Mouse (Mus musculus) lung, embryonic 16.5 days (tissue): ENCODE measurements around the gene Hhat. TPM values are rescaled to one million over a fixed set of nuclear protein-coding genes. Genes with fewer than 3 reads are reported as not detected.

Experiments
- ATAC-seq: fragments of 200-750 bp; cut with Nextera tagmentation; 2 replicates; pipeline ENCODE4 v1.8.0; 2017; ENCODE audit warnings: low read depth, mild to moderate bottlenecking, moderate library complexity
- H3K27ac ChIP-seq: fragments of 300-500 bp; sonication (generic); 2 replicates; pipeline ENCODE4 v1.5.1; 2014; ENCODE audit warnings: mild to moderate bottlenecking, control low read depth, low read length
- H3K27me3 ChIP-seq: fragments of 300-500 bp; sonication (generic); 2 replicates; pipeline ENCODE4 v1.6.1; 2014; ENCODE audit warnings: low read depth, low read length, mixed read lengths; ENCODE audit not compliant: control insufficient read depth, insufficient read depth
- H3K36me3 ChIP-seq: fragments of 300-500 bp; sonication (generic); 2 replicates; pipeline ENCODE4 v1.6.1; 2014; ENCODE audit warnings: low read length; ENCODE audit not compliant: control insufficient read depth, insufficient read depth
- H3K4me1 ChIP-seq: fragments of 300-500 bp; sonication (generic); replicated peaks from 2 replicates; pipeline ENCODE4 v1.6.1; 2014; ENCODE audit warnings: low read length, mixed read lengths; ENCODE audit not compliant: control insufficient read depth, insufficient read depth
- H3K4me2 ChIP-seq: fragments of 300-500 bp; sonication (generic); 2 replicates; pipeline ENCODE4 v1.6.1; 2014; ENCODE audit warnings: low read depth, low read length, control low read depth
- H3K4me3 ChIP-seq: fragments of 300-500 bp; sonication (generic); 2 replicates; pipeline ENCODE4 v1.5.1; 2014; ENCODE audit warnings: mild to moderate bottlenecking, low read length, control low read depth
- H3K9ac ChIP-seq: fragments of 300-500 bp; sonication (generic); 2 replicates; pipeline ENCODE4 v1.6.1; 2014; ENCODE audit warnings: low read length, control low read depth
- H3K9me3 ChIP-seq: fragments of 300-500 bp; sonication (generic); 2 replicates; pipeline ENCODE4 v1.6.1; 2016; ENCODE audit warnings: low read length; ENCODE audit not compliant: control insufficient read depth
- WGBS: fragments of 180-500 bp; shearing (Covaris S2); extraction: QIAGEN DNeasy Blood & Tissue Kit; methylation state at CpG from one replicate; pipeline ENCODE4 v1.1.7; 2014; 5-methylcytosine and 5-hydroxymethylcytosine counted together
- polyA plus RNA-seq: library from polyadenylated mRNA; unstranded; fragments of >200 nt; fragmentation: Nextera tagmentation; extraction: Ambion mirVana; gene quantifications from 2 replicates; pipeline ENCODE4 v1.2.1, GENCODE M21; 2015

Hhat gene
- polyA plus RNA-seq, 1 experiment from 2014 or later: 9.3 TPM

DNA sequence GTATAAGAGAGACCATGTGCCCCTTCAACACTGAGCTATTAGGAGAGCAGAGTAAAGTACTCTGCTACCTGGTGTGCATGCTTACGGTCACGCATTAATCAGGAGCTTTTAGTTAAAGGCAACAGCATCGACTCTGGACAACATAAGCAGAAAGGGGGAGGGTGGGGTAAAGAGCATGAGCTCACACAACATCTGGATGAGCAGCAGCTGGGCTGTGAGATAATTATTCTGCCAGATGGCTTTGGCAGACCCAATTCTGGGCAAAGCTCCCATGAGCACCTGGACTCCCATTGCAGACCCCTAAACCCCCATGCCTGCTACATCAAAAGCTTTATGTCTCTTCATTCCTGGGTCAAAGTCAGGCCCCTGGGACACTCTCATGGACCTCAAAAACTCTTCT lies 121.8 kb downstream of the Hhat start:
- ATAC-seq: no peak
- no peak overlapping the region for H3K27ac ChIP-seq
- no peaks in the 10 kb centered on the region for H3K4me1 ChIP-seq
- WGBS: 76% methylated on average over 3 of the region's 3 CpGs
- no peak overlapping the region for H3K4me2 ChIP-seq
- H3K9ac ChIP-seq: no peak overlapping the region
- H3K4me3 ChIP-seq: no peak overlapping the region
- H3K36me3 ChIP-seq: no peaks in the 10 kb centered on the region
- no peaks in the 10 kb centered on the region for H3K27me3 ChIP-seq
- no peaks in the 10 kb centered on the region for H3K9me3 ChIP-seq

DNA sequence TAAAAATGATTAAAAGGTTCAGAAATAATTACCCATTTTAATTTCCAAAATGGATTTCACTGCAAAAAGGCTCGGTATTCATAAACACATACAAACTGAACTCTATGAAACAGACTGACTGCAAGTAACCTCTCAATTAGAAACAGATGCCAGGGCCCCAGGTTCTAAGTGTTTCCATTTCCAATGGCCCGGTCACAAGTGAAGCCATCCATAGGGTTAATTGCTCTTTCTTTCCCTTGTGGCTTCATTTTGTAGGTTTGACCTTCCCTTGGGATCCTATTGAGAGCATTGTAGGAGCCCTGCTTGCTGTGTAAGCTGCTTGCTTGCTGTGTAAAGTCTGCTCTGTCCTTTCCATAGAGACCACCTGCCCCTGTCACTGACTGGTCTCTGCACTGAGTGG lies 123.7 kb downstream of the Hhat start:
- no peak for ATAC-seq
- WGBS: 79% methylated on average over 2 of the region's 2 CpGs
- no peak overlapping the region for H3K4me2 ChIP-seq

DNA sequence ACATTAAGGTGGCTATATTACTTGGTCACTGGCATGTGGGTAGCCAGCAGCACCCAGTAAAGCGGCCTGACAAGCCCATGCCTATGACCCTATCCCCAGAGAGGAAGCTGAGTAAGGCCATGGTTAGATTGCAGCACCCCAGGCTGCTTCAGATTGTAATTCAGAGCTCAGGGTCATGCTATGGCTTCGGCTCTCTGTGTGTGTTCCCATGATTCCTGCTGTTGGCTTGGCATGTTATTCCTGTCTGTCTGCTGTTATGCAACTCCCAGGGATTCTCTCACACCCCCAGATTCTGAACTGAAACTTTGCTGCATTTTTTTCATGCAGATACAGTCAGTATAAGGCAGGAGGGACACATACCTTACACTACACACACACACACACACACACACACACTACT lies 128.9 kb downstream of the Hhat start:
- Histone ChIP-seq H3K36me3 (no peaks in the 10 kb centered on the region), H3K27me3 (no peaks in the 10 kb centered on the region), H3K9ac (no peak overlapping the region), H3K4me3 (no peak overlapping the region), H3K4me2 (no peak overlapping the region), H3K27ac (no peak overlapping the region), H3K4me1 (no peaks in the 10 kb centered on the region), H3K9me3 (no peaks in the 10 kb centered on the region)
- WGBS: 67% methylated on average over 2 of the region's 2 CpGs
- no peak for ATAC-seq

More for the DNA sequence above, 123.7 kb downstream of the Hhat start:
- Histone ChIP-seq H3K27ac (no peak overlapping the region), H3K27me3 (no peaks in the 10 kb centered on the region), H3K36me3 (no peaks in the 10 kb centered on the region), H3K4me1 (no peaks in the 10 kb centered on the region), H3K9me3 (no peaks in the 10 kb centered on the region), H3K4me3 (no peak overlapping the region), H3K9ac (no peak overlapping the region)

DNA sequence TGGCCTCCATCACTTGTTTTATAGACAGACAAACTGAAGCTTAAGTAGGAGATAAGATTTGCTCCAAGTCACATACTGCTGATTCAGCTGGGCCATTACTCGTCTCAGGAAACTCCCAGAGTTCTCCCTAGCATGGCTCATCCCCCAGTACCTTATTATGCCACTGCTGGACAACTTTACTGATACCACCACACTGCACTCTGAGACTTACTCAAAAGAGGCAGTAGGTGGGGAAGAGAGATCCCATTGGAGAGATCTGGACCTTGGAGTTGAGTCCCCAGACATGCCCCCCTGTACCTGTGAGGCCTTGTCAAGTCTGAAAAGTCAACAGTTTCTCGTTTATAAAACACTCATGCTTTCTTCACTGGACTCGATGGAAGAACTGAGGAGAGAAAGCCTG lies 131.8 kb downstream of the Hhat start:
- no peak overlapping the region for H3K4me2 ChIP-seq
- no peak for ATAC-seq
- no peak overlapping the region for H3K27ac ChIP-seq
- no peaks in the 10 kb centered on the region for H3K36me3 ChIP-seq
- WGBS: 26% methylated on average over 3 of the region's 3 CpGs
- no peak overlapping the region for H3K9ac ChIP-seq
- H3K27me3 ChIP-seq: no peaks in the 10 kb centered on the region
- no peaks in the 10 kb centered on the region for H3K9me3 ChIP-seq
- H3K4me3 ChIP-seq: no peak overlapping the region
- no peaks in the 10 kb centered on the region for H3K4me1 ChIP-seq

DNA sequence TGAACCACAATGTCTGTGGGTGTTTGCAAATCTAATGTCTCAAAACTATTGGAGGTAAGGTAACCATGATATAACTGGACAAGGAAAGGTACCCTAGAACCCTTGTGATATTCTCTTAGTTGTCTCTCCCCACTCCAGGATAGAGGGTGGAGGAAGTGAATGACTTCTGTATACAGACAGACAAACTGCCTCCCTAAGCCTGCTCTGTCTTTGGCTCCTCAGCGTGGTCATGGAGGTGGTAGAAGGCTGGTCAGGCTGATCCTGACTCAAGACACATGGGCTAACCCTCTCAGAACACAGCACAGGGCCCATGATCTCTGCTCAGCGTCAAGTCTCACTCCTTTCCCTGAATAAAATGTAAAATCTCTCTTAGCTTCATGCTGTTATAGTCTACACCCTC lies 149.2 kb downstream of the Hhat start:
- ATAC-seq: no peak
- no peak overlapping the region for H3K4me2 ChIP-seq

DNA sequence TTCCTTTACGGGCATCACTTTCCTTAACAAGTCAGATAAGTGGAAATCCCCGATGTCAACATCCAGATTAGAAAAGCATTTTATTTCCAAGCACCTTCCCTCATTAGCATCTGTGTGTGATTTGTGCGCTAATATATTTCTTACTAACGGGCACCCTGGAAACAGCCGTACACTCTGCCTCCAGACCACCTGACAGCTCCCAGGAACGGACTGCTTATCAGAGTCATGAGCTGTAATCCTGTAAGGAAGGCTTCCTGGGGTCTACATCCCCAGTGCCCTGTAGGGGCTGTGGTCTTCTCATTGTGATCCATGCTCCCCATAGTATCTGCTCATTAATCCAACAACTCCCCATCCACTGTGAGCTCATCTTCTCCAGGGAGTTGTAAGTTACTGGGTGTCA lies 157.8 kb downstream of the Hhat start:
- 49% methylated on average over 6 of the region's 6 CpGs for whole genome bisulfite sequencing
- Histone ChIP-seq H3K9ac (no peak overlapping the region), H3K27me3 (no peaks in the 10 kb centered on the region), H3K4me1 (no peaks in the 10 kb centered on the region), H3K4me2 (no peak overlapping the region), H3K9me3 (no peaks in the 10 kb centered on the region), H3K4me3 (no peak overlapping the region), H3K36me3 (no peaks in the 10 kb centered on the region), H3K27ac (no peak overlapping the region)
- ATAC-seq: no peak

More for the DNA sequence above, 149.2 kb downstream of the Hhat start:
- Histone ChIP-seq H3K27me3 (no peaks in the 10 kb centered on the region), H3K9me3 (no peaks in the 10 kb centered on the region), H3K4me1 (no peaks in the 10 kb centered on the region), H3K9ac (no peak overlapping the region), H3K4me3 (no peak overlapping the region), H3K36me3 (no peaks in the 10 kb centered on the region), H3K27ac (no peak overlapping the region)
- 73% methylated on average over 2 of the region's 2 CpGs for WGBS

DNA sequence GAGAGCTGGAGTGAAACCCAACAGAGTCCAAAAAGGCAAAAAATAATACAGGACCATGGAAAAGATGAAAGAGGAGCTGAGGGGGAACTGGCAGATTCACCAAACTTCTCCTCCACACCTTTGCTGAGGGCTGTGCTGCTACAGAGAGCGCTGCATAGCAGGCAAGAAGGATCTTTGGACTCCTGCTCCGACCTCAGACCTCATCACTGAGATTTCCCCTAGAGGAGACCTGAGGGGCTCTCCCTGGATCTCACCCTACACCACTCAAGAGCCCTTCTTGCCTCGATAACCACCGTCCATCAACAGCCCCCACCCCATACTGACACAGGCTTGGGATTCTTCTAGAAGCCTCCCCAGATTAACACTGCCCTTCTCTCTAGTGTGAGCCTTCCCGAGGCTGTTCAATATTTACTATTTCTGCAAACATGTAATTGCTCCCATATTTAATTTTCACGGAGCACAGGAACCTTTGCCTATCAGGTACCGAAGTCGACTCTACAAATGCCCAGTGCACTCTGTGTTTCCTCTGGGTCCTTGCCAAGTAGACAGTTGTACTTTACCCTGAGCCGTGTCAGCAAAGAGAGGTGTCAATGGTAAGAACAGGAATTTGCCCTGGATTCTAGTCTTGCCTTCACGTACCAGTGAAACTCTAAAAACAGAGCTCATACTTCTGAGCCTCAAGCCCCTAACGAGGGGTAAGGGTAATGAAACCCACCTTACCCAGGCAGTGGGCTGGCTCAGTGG lies 158.9 kb downstream of the Hhat start:
- no peak overlapping the region for H3K27ac ChIP-seq
- no peaks in the 10 kb centered on the region for H3K27me3 ChIP-seq
- no peak overlapping the region for H3K4me3 ChIP-seq
- H3K4me2 ChIP-seq: no peak overlapping the region
- no peaks in the 10 kb centered on the region for H3K36me3 ChIP-seq
- no peak for ATAC-seq
- no peaks in the 10 kb centered on the region for H3K4me1 ChIP-seq
- H3K9ac ChIP-seq: no peak overlapping the region
- no peaks in the 10 kb centered on the region for H3K9me3 ChIP-seq
- WGBS: 57% methylated on average over 11 of the region's 11 CpGs

DNA sequence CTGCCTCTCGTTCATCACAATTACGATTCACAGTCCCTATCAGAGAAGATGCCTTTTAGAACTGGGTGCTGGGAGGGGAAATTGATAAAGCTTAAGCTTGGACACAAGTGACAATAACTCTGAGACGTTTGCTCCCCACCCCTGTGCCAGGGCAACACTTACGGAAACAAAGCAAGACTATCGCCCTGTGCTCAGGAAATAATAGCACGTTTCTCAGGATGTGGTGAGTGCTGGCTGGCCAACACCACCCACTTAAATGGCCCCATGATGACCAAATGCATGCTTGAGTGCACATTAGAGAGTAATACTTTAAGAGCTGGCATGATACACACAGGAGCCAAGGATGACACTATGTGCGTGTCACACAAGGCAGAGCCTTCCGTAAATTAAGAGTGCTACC lies 164.1 kb downstream of the Hhat start:
- no peak overlapping the region for H3K9ac ChIP-seq
- 75% methylated on average over 8 of the region's 8 CpGs for WGBS
- no peak overlapping the region for H3K27ac ChIP-seq
- no peak overlapping the region for H3K4me3 ChIP-seq
- no peak for ATAC-seq
- H3K9me3 ChIP-seq: no peaks in the 10 kb centered on the region
- H3K36me3 ChIP-seq: no peaks in the 10 kb centered on the region
- no peak overlapping the region for H3K4me2 ChIP-seq
- no peaks in the 10 kb centered on the region for H3K27me3 ChIP-seq
- H3K4me1 ChIP-seq: no peaks in the 10 kb centered on the region

DNA sequence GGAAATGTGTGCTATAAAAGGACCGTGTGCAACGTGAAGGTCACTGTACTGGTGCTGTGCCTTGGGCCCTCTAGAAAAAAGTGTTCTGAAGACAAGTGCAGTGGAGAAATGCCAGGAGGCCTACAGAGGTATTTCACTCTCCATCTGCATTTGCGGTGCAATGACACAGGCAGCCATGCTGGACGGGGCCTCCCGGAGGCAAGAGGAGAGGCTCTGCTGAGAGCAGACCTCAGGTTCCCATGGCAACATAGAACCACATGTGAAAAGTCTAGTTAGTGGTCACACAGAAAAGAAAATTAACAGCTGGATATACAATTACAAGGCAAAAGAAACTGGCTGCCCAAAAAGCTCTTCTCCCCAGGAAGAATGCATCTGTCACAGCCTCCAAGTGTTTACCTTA lies 166.6 kb downstream of the Hhat start:
- ATAC-seq: no peak
- H3K4me3 ChIP-seq: no peak overlapping the region
- H3K27me3 ChIP-seq: no peaks in the 10 kb centered on the region
- no peaks in the 10 kb centered on the region for H3K9me3 ChIP-seq
- H3K9ac ChIP-seq: no peak overlapping the region
- no peaks in the 10 kb centered on the region for H3K36me3 ChIP-seq
- H3K4me1 ChIP-seq: no peaks in the 10 kb centered on the region
- WGBS: 57% methylated on average over 5 of the region's 5 CpGs
- H3K4me2 ChIP-seq: no peak overlapping the region
- no peak overlapping the region for H3K27ac ChIP-seq

DNA sequence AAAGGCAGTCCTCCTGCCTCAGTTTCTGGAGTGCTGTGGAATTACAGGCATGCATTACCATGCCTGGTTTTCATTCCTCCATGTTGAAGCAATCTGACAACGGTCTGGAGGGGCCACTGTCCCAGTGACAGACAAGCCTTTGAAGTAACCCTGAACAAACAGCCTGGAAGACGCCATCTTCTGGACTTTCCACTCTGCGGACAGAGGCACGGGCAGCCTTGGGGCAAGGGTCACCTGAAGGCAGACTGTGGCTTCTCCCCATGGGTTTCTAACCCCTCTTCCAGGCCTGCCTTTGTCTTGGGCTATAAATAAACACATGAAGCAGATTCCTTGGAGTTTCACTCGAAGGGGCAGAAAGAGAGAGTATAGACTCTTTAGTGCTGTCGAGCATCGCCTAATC lies 167.5 kb downstream of the Hhat start:
- Histone ChIP-seq H3K36me3 (no peaks in the 10 kb centered on the region), H3K9ac (no peak overlapping the region), H3K9me3 (no peaks in the 10 kb centered on the region), H3K27me3 (no peaks in the 10 kb centered on the region), H3K4me1 (no peaks in the 10 kb centered on the region), H3K4me3 (no peak overlapping the region), H3K4me2 (no peak overlapping the region), H3K27ac (no peak overlapping the region)
- ATAC-seq: no peak
- WGBS: 33% methylated on average over 7 of the region's 7 CpGs
